Mouse (Mus musculus) retina, postnatal 1 day (tissue): ENCODE measurements around the gene Stambpl1.
A peak's percentile ranks its signal among the peaks of the same experiment; 100 is the strongest.
"Not testable (repeated sequence)": the region's sequence is repeated elsewhere in the genome, so short reads cannot be mapped to it uniquely, and the experiment has no call there.

Experiments
- DNase-seq: peaks from one replicate; pipeline ENCODE4 v3.0.0-alpha.2; 2012

Gene Stambpl1

DNA sequence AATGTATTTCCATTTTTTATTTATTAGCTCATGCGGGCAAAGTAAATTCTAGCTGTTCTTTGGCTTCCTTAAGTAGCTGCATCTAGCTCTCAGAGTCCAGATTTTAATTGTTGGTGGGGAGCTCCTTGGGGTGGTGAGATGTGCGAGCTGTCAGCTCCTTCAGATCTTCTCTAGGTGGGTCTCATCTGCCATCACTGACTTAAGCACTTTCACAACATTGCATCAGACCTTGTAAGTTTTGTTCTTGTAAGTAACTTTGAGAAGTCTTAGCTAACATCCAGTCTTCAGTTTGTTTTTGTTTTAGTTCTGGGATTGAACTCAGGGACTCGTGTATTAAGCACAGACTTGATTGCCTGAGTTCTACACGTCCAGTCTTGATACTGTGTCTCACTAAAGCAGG, 6.9 kb downstream of the Stambpl1 start:
- DNase-seq = no peak

DNA sequence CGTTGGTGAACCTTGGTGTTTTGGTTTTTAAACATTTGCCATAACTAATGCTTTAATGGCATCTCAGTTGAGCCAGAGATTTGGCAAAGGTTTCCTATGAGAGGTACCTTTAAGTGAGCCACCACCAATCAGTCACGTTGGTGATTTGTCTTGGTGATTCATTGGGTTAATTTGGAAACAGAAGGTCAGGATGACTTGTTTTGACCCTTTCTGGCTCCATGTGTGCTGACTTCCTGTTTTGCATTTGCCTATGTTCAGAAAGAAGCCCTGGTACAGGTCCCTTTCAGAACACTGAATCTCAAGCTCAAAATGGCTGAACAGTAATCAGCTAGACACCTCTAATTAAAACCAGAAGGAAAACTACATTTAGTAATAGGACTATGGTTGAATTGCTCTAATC, 7.5 kb downstream of the Stambpl1 start:
- DNase-seq = no peak

- no peak for DNase-seq
Measured at GRCm38 (mm10) chr19:34202668-34203067, 10.6 kb downstream of the Stambpl1 start.

DNA sequence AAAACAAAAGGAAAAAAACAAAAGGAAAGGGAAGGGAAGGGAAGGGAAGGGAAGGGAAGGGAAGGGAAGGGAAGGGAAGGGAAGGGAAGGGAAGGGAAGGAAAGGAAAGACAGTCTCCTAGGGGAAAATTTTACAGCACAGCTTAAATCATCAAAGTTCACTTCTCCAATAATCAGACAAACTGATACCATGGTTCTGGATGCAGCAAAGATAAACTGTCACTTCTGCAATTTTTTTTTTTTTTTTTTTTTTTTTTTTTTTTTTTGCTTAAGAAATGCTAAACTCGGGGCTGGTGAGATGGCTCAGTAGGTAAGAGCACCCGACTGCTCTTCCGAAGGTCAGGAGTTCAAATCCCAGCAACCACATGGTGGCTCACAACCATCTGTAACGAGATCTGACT, 14.1 kb downstream of the Stambpl1 start:
- DNase-seq = not testable (repeated sequence)

- no peak for DNase-seq
Measured at GRCm38 (mm10) chr19:34206760-34207440, 14.9 kb downstream of the Stambpl1 start.

DNA sequence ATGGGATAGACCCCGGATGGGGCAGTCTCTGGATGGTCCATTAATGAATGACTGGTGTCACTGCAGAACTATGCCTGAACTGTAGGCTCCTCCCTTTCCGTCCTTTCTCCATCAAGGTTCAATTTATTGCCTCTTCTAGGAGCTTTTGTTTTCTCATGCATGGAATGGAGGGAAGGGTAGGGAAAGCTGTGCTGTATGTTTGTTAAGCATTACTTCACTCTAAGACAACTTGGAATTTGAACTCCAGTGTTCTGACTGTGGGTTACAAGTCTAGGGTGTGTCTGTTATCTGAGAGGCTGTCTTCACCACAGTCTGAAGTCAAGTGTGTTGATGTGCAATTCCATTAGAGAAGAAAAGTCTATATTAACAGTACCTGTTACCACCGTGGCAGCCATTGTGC, 17.0 kb downstream of the Stambpl1 start:
- no peak for DNase-seq

DNA sequence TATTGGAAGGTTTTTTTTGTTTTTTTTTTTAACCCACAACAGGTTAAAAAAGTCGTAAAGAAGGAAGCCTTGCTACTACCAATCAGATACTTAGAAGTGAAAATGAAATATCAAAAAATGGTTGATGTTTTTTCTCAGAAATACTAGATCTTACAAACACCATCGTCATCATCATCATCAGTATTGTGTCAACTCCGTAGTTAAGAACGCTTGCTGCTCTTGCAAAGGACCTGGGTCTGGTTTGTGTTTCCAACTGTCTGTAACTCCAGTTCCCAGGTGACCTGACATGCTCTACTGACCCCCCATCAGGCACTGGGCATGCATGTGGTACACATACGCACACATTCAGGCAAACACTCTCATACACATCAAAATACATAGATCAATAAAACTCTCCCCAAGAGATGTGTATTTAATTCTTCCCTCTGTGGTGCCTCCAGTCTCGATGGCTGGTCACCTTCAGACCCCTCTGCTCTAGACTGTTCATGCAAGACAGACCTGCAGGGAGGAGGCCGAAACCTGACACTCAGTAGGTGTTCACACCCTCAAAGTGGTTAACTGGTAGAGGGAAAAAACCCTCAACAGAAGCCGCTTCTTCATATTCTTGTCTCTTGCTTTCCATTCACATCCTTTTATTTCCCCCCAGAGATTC, 18.0 kb downstream of the Stambpl1 start:
- no peak for DNase-seq

DNA sequence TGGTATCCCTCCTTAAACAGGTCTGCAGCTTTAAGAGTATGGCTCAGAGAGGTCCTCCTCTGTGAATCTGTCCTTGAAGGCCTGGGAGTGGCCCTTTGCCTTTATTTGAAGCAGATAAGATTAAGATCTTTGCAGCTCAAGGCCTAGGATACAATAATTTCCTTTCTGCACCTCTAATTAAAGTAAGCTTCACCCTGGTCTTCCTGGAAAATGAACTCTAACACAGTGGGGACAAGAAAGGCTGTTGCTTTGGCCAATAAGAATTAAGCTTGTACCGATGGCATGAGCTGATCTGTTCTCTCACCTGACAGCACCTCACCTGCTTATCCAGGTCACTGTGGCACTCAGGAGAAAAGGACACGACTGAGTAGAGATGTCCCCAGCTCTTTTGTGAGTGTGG, 18.8 kb downstream of the Stambpl1 start:
- no peak for DNase-seq

- DNase-seq = no peak
Measured at GRCm38 (mm10) chr19:34212489-34213250, 20.6 kb downstream of the Stambpl1 start.

DNA sequence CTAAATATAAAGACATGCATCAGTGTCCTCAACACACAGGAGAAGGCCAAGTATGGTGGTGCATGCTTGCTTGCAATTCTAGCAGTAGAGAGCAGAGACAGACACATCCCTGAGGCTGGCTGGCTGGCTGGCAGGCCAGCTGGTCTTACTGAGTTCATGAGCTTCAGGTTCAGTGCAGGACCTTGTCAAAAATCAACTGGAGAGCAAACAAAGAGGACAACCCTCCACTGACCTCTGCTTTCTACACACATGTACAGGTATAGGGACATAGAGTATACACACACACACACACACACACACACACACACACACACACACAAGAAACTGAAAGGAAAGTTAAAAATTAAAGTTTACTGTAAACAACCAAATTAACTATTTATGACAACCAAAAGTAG, 21.2 kb downstream of the Stambpl1 start:
- DNase-seq = no peak

DNA sequence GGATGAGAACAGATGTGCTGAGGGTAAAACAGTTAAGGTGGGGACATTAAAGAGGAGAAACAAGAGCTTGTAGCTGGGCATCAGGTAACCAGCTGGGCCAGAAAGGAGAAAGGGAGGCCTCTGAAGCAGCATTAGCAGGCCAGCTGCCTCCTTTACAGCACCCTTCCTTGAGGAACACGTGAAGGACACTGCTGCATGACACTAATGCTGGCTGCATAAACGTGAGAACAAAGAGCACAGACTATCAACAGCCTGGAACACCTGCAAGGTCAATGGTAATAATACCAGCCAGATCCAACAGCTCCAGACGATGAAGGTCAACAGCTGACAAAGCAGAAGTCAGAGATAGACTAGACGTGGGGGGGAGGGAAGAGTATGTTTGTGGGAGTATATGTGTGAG, 22.1 kb downstream of the Stambpl1 start:
- DNase-seq = no peak

DNA sequence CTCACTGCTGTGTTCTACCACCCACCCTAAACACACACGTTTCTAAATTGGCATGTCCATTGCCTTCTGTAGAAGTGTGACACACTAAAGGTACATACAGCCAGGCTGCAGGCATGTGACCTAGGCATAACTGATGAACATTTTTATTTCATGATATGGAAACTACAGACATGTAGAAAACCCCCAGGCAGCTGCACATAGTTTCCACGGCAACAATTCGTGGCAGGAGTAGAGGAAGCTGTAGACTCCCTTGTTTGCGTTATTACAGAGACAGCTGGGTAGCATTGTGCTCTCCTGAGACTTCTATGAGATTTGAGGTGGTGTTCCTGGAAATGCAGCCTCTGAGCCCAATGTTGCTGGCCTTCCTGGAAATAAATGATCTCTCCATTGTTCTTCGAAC, 24.9 kb downstream of the Stambpl1 start:
- peak; percentile 38 for DNase-seq

DNA sequence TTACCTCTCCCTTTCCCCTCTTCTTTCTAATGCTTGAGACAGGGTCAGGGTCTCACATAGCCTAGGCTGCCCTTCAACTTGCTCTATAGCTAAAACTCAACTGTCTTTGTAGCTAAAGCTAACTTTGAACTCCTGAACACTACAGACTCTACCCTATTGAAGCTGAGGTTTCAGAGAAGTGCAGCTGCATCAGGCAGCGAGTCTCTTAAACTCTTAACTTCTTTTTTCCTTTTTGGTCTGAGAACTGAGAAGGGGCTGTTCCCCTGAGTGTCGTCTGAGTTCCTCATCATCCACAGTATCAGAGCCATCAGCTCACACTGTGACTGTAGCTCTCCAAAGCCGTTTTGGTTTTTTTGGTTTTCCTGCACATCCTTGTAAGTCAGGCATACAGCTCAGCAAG, 25.7 kb downstream of the Stambpl1 start:
- no peak for DNase-seq

DNA sequence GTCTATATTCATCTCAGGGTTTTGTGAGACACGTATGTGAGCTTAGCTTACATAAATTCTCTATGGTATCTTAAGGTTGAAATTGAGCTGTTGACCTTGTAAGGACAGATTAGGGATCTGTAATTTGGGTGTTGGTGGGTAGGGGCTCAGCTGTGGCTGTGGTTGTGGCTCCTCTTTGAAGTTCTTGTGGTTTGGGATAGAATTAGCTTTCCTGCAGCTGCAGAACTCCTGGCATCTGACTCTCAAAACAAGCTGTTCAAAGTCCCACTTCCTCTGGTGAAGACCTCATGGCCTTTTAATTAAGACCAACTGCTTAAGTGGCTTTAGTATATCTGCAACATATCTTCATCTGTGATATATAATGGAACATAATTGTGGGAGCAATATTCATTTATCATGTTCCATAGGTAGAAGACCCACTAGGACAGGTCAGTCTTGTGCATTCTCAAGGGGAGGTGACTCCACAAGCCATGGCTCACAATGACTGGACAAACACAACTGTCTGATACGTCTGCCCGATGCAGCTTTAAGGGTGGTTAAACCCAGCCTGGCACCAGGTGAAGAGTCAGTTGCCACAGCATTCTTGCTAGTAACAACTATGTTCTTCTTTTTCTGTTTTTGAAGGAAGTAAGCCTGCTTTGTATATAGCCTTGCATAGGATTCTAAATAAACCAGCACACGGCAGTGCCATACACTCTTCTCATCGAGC, 27.4 kb downstream of the Stambpl1 start:
- no peak for DNase-seq

DNA sequence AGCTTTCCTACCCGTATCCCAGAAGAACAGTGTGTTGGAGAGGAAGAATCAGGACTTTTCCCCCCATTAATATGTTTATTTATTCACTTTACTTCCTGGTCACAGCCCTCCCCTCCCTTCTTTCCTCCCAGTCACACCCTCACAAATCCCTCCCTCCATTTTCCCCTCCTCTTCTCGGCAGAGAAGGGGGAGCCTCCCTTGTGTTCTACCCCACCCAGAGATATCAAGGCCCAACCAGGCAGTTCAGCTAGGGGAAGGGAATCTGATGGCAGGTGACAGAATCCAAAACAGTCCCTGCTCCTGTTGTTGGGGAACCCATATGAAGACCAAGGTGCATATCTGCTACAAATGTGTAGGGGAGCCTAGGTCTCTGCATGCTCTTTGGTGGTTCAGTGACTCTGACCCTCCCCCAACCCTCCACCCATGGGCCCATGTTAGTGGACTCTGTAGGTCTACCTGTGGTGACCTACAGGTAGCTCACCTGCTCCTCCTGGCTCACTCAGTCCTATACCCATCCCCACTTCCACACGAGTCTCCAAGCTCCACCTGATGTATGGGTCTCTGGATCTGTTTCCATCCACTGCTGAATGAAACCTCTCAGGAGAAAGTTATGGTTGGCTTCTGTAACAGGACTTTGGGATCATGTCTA, 28.8 kb downstream of the Stambpl1 start:
- no peak for DNase-seq

DNA sequence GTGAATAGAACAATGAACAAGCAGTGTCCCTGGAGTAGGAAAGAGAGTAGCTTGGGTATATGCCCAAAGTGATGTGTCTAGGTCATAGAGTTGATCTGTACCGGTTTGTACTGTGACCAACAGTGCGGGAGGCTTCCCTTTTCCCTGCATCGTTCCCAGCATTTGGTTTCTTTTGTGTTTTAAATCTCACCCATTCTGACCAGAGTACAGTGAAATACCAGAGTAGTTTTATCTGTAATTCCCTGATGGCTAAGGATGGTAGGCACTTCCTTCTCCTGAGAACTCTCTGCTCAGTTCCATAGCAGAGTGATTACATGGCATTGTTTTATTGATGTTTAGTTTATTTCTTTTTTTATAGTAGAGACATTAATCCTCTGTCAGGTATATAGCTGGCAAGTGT, 30.8 kb downstream of the Stambpl1 start:
- no peak for DNase-seq

DNA sequence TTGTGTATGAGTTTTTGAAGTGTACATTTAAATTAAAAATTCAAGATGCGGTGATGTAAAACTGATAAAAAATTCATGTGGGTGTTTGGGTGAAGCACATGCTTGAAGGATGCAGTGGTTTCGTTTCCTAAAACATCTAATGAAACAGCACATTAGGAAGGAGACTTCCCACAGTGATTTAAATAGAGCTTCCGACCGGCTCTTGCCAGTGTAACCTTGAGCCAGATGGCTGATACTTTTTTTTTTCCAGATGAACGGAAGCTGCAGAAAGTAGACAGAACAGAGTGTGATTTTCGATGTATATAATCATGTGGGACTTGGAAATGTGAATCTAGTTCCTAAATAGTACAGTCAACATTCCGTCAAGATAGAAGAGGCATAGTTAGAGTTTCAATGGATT, 39.6 kb downstream of the Stambpl1 start:
- no peak for DNase-seq

- peak; percentile 3 for DNase-seq
Measured at GRCm38 (mm10) chr19:34232326-34232725, 40.3 kb downstream of the Stambpl1 start.

GRCm38 (mm10) chr19:34233944-34234343, 41.9 kb downstream of the Stambpl1 start:
- DNase-seq = no peak

GRCm38 (mm10) chr19:34236049-34236448, 44.0 kb downstream of the Stambpl1 start:
- no peak for DNase-seq

DNA sequence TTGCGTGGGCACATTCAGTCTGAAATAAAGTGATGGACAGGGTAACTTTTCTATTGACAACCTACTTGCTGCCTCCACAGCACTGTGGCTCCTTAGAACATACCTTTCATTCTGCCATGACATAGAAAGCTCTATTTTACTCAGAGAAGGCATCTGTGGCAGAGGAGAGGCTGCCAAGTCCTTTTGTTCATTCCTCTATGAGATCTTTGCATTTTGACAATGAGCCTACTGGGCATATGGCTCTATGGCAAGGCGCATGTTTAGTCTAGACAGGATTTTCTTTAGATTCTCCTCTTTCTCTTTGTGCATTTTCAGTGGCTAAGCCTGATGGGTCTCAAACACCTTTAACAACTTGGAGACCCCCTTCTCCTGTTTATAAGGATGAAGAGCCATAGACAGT, 45.7 kb downstream of the Stambpl1 start:
- DNase-seq = no peak

DNA sequence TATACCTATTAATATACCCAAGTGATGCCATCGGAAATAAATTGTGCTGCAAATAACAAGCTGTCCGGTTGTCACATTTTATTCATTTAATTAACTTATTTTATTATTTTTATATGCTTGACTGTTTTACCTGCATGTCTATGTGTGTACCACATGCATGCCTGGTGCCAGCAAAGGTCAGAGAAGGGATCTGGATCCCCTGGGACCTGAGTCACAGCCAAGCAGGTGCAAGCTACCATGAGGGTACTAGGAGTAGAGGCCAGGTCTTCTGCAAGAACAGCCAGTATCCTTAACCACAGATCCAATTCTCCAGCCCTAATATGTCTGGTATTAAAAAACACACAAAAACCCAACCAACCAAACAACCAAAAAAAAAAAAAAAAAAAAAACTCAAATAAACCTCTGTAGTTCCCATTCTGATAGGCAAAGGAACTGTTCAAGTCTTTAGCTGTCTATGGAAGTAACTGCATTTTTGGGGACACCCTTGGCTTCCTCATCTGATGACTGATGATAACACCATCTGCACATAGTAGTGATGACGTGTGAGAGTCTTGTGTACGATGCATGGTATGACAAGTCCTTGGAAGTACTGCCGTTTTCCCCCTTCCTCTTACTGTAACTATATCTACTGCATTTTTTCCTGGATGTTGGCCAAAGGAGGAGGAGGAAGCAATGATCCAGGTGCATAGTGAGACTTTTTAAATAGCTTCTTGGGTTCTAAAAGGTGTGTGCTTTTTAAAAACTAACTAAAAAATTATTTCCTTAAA, 48.4 kb downstream of the Stambpl1 start:
- DNase-seq = no peak
